Mouse (Mus musculus) liver, embryonic 14.5 days (tissue): Measurements from ENCODE around the gene Spin1.

Experiments
- CTCF ChIP-seq: IDR thresholded peaks from 2 replicates; pipeline ENCODE4 v1.5.1; 2016; ENCODE audit warnings: antibody characterized with exemption, low read depth, control low read depth
- EP300 ChIP-seq: IDR thresholded peaks from 2 replicates; pipeline ENCODE4 v1.6.1; 2016; ENCODE audit warnings: antibody characterized with exemption, low read depth

- TF ChIP-seq EP300 (no peak), CTCF (no peak)
Measured at GRCm38 (mm10) chr13:51094323-51095195, 6.1 kb upstream of the Spin1 start.
